Mouse (Mus musculus): ENCODE measurements at regions not wholly inside any gene's neighbourhood (a gene's known extent, or its start where the extent isn't known, plus 50 kb on each side); places are given as distances from the start of the nearest gene placed in this dataset.

GRCm38 (mm10) chr10:96502736-96503135 lies 114.1 kb upstream of the Btg1 start:
- Histone ChIP-seq H3K9me3 (no peaks in the 10 kb centered on the region), H3K27me3 (no peaks in the 10 kb centered on the region), H3K4me3 (no peak overlapping the region), H3K4me2 (no peak overlapping the region), H3K27ac (no peak overlapping the region), H3K36me3 (no peaks in the 10 kb centered on the region), H3K4me1 (replicated peaks) (no peaks in the 10 kb centered on the region), H3K9ac (no peak overlapping the region)
- 78% methylated on average over 6 of the region's 6 CpGs for WGBS
- no peak for ATAC-seq (ENCODE audit: low FRiP score)

DNA sequence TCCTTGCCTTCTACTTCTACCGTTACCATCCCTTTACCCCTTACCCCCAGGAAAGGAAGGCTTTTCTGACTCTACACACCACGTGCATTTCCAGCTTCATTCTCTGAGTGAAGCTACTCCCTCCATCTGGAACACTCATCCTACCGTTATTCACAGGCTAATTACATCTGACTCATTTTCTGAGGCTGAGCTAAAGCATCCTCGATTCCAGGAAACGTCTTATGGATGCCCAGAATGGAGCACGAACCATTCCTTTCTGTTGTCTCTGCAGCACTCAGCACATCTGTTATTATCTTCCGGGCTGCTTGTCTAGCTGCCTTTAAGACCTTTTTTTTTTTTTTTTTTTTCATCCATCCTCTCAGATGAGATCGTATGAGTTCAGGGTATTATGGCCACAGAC lies 112.5 kb upstream of the Btg1 start:
- Histone ChIP-seq H3K9me3 (no peaks in the 10 kb centered on the region), H3K4me2 (no peak overlapping the region), H3K9ac (no peak overlapping the region), H3K27me3 (no peaks in the 10 kb centered on the region), H3K36me3 (no peaks in the 10 kb centered on the region), H3K4me1 (replicated peaks) (no peaks in the 10 kb centered on the region), H3K4me3 (no peak overlapping the region), H3K27ac (no peak overlapping the region)
- WGBS, result 88% methylated on average over 8 of the region's 8 CpGs
- ATAC-seq (ENCODE audit: low FRiP score), result no peak

DNA sequence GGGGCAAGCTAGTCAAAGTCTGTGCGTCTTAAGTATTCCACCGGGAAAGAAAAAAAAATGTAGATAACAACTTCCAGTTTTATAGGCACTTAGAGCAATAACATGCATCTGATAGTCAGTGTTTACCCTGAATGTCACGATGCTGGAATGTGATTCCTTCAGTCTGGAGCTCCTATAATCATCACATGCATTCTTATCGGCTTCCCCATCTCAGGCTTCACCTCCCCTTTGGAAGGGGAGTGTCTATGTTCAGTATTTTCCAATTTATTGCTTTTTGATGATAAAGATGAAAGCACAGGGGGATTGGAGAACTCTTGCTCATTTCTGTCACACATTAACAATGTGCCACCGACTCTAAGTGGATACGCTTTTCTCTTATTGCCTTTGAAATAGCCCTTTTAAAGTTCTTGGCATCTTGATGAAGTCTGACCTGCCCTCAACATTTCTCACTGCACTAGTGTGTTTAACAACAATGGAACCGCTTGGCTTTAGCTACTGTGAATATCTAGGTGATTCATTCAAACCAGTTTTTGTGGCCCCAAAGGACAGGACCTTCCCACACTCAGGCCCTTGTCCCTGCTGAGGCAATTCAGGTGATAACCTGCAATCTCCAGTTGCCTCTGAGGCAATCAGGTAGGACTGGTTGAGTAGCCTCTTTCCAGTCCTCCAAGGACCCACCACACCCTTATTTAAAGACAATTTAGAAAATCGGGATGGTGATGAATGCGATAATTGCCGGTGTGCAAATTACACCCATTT lies 101.5 kb upstream of the Btg1 start:
- 89% methylated on average over 10 of the region's 10 CpGs for WGBS
- no peak for ATAC-seq (ENCODE audit: low FRiP score)
- H3K4me2 ChIP-seq, result no peak overlapping the region
- H3K9me3 ChIP-seq, result no peaks in the 10 kb centered on the region
- H3K27ac ChIP-seq, result no peak overlapping the region
- no peak overlapping the region for H3K9ac ChIP-seq
- H3K4me1 ChIP-seq (replicated peaks), result no peaks in the 10 kb centered on the region
- H3K4me3 ChIP-seq, result no peak overlapping the region
- no peaks in the 10 kb centered on the region for H3K36me3 ChIP-seq
- no peaks in the 10 kb centered on the region for H3K27me3 ChIP-seq

GRCm38 (mm10) chr10:96515923-96516258 lies 100.9 kb upstream of the Btg1 start:
- Histone ChIP-seq H3K4me1 (replicated peaks) (no peaks in the 10 kb centered on the region), H3K27me3 (no peaks in the 10 kb centered on the region), H3K9me3 (no peaks in the 10 kb centered on the region), H3K36me3 (no peaks in the 10 kb centered on the region), H3K9ac (no peak overlapping the region), H3K4me3 (no peak overlapping the region), H3K27ac (no peak overlapping the region; the same call in 1 of the 2 replicates), H3K4me2 (no peak overlapping the region)
- ATAC-seq (ENCODE audit: low FRiP score), result no peak
- WGBS, result 89% methylated on average over 2 of the region's 2 CpGs

DNA sequence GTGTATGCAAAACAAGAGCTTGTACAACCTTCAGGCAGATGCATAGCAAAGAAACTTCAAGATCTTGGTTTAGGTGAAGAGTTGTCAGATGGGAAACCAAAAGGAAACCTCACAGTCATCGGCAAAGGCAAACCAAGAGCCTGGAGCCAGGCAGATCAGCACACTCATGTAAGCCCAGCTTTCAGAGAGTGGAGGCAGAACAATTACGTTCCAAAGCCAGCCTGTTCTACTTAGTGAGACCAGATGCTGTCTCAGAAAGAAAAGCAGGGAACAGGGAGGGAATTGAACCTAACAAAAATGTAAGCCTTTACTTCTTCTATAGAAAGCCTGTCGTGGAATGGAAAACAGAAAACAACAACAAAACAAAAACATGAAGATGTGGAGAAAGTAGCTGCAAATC lies 97.4 kb upstream of the Btg1 start:
- H3K36me3 ChIP-seq, result no peaks in the 10 kb centered on the region
- H3K4me1 ChIP-seq (replicated peaks), result peaks cover 13% of the 10 kb centered on the region
- no peak overlapping the region for H3K27ac ChIP-seq
- ATAC-seq (ENCODE audit: low FRiP score), result no peak
- no peak overlapping the region for H3K9ac ChIP-seq
- no peak overlapping the region for H3K4me3 ChIP-seq
- 76% methylated on average over 3 of the region's 3 CpGs for WGBS
- H3K9me3 ChIP-seq, result no peaks in the 10 kb centered on the region
- no peaks in the 10 kb centered on the region for H3K27me3 ChIP-seq
- H3K4me2 ChIP-seq, result no peak overlapping the region

- Histone ChIP-seq H3K9ac (no peak overlapping the region), H3K9me3 (no peaks in the 10 kb centered on the region), H3K4me3 (no peak overlapping the region), H3K27me3 (no peaks in the 10 kb centered on the region), H3K36me3 (no peaks in the 10 kb centered on the region), H3K27ac (no peak overlapping the region), H3K4me2 (no peak overlapping the region), H3K4me1 (replicated peaks) (peaks cover 13% of the 10 kb centered on the region)
- 58% methylated on average over 8 of the region's 8 CpGs for WGBS
- ATAC-seq (ENCODE audit: low FRiP score), result peak; percentile 40; the same call in 1 of the 2 replicates
Measured at GRCm38 (mm10) chr10:96520995-96521760, 95.6 kb upstream of the Btg1 start.

DNA sequence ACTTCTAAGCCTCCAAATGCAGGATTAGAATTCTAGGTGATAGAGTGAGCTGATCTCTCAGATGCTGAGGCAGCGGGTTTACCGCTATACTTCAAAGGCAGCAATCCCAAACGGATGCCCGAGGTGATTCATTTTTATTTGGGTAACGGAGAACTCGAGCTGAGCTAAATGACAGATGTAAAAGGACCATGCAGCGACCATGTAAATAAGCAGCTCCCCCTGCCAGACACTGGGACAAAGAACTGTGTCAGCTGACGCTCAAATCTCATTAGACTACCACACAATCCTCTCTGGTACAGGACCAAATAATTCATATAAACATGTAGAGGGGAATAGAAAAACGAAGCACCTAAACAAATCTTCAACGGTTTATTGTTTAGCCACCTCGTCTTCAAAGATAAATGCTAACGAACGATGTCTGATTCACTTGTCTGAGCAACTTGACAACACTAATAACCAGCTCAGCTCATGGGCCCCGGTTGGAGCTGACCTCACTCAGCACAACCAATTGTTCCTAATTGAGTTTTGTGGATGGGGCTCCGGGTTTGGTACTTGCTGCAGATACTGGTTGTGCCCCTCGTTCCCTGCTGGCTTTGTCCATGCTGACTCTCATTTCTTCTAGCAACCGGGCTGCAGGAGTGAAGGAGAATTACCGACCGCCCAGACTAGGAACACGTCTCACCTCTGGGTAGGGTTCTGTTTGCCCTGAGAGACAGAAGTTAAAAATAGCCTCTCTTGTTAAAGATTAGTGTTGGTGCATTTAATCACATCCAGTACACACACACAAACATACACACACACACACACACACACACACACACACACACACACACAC lies 92.6 kb upstream of the Btg1 start:
- peak overlapping the region; percentile 81 for H3K27ac ChIP-seq
- peaks cover 13% of the 10 kb centered on the region for H3K4me1 ChIP-seq (replicated peaks)
- ATAC-seq (ENCODE audit: low FRiP score), result peak; percentile 86
- H3K4me3 ChIP-seq, result peak overlapping the region; percentile 19; the same call in 1 of the 2 replicates
- no peaks in the 10 kb centered on the region for H3K36me3 ChIP-seq
- peak overlapping the region; percentile 39 for H3K4me2 ChIP-seq
- WGBS, result 22% methylated on average over 20 of the region's 20 CpGs
- no peaks in the 10 kb centered on the region for H3K9me3 ChIP-seq
- H3K27me3 ChIP-seq, result no peaks in the 10 kb centered on the region
- H3K9ac ChIP-seq, result peak overlapping the region; percentile 65

DNA sequence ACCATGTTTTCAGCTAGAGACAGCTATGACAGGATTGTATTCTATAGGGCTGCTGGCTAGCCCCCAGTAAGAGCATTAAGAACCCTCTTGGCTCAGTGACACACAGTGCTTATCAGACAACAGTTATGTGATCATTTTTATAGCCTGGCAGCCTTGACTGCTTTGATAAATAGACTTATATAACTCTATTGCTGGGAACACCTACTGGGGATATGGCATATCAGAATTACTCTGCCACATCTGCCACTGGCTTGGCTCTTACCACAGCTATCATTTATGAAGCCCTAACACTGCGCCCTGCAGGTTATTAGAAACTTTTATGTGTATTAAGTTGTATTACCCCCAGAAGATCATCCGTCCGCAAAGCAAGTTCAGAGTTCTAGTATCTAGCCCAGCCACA lies 88.9 kb upstream of the Btg1 start:
- H3K4me2 ChIP-seq, result no peak overlapping the region
- no peaks in the 10 kb centered on the region for H3K36me3 ChIP-seq
- H3K9me3 ChIP-seq, result no peaks in the 10 kb centered on the region
- H3K9ac ChIP-seq, result no peak overlapping the region
- ATAC-seq (ENCODE audit: low FRiP score), result no peak
- peaks cover 10% of the 10 kb centered on the region for H3K4me1 ChIP-seq (replicated peaks)
- WGBS, result 82% methylated on average over 3 of the region's 3 CpGs
- no peaks in the 10 kb centered on the region for H3K27me3 ChIP-seq
- no peak overlapping the region for H3K27ac ChIP-seq
- no peak overlapping the region for H3K4me3 ChIP-seq

DNA sequence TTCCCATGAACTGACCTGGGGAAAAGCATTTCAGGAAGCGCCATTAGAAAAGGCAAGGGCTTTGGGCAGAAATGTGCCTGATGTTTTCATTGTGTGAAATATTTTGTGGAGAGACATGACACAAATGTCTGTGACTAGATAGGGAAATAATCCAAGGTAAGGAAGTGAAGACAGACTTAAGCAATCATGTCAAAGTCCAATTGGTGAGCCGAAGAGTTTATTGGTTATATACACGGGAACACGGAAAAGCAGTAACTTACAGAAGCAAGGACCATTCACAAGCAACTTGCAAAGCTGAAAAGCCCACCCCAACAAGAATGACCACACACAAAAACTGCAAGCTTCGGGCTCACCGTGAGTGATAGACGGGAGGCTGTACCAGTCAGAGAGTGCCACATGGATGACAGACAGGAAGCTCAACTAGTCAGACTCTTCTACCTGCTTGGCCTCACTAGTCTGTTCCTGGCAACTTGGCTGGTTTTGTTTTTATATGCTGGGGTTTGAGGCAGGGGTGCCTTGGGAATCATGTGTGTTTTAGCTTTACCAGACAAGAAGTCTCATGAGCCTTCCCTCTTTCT lies 82.2 kb upstream of the Btg1 start:
- no peak overlapping the region for H3K27ac ChIP-seq
- H3K4me3 ChIP-seq, result no peak overlapping the region
- H3K9me3 ChIP-seq, result no peaks in the 10 kb centered on the region
- H3K4me1 ChIP-seq (replicated peaks), result 0 out of 2 replicates have a peak, but pooled peaks cover 5% of the 10 kb centered on the region
- no peak overlapping the region for H3K4me2 ChIP-seq
- ATAC-seq (ENCODE audit: low FRiP score), result no peak
- H3K27me3 ChIP-seq, result no peaks in the 10 kb centered on the region
- no peaks in the 10 kb centered on the region for H3K36me3 ChIP-seq
- WGBS, result 94% methylated on average over 7 of the region's 7 CpGs
- no peak overlapping the region for H3K9ac ChIP-seq

GRCm38 (mm10) chr10:96535461-96535860 lies 81.3 kb upstream of the Btg1 start:
- H3K36me3 ChIP-seq, result no peaks in the 10 kb centered on the region
- H3K27me3 ChIP-seq, result no peaks in the 10 kb centered on the region
- H3K9ac ChIP-seq, result no peak overlapping the region
- 55% methylated on average over 9 of the region's 9 CpGs for WGBS
- no peaks in the 10 kb centered on the region for H3K9me3 ChIP-seq
- H3K4me3 ChIP-seq, result no peak overlapping the region
- 0 out of 2 replicates have a peak, but pooled peaks cover 5% of the 10 kb centered on the region for H3K4me1 ChIP-seq (replicated peaks)
- H3K27ac ChIP-seq, result no peak overlapping the region
- ATAC-seq (ENCODE audit: low FRiP score), result no peak
- H3K4me2 ChIP-seq, result no peak overlapping the region

GRCm38 (mm10) chr10:96540828-96541227 lies 76.0 kb upstream of the Btg1 start:
- Histone ChIP-seq H3K4me2 (no peak overlapping the region), H3K27me3 (no peaks in the 10 kb centered on the region), H3K4me3 (no peak overlapping the region), H3K4me1 (replicated peaks) (0 out of 2 replicates have a peak, but pooled peaks cover 5% of the 10 kb centered on the region), H3K9ac (no peak overlapping the region), H3K36me3 (no peaks in the 10 kb centered on the region), H3K9me3 (no peaks in the 10 kb centered on the region), H3K27ac (no peak overlapping the region)
- ATAC-seq (ENCODE audit: low FRiP score), result no peak
- WGBS, result 95% methylated on average over 2 of the region's 2 CpGs

DNA sequence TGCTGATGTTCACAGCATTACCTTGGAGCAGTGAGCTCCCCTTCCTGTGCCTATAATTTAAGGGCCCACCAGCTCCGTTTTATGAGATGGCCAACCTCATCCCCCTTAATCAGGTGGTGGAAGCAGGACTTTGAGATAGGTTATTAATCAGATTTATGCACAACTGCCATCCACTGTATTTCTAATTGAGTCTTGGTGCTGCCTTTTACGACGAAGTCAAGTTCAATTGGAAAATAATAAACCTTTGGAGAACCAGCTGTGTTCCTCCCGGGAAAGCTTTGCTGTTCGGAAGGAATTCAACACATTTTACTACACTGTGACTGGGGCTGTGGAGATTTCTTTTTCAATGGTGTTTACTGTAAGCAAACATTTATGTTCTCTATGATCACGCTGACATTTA lies 71.5 kb upstream of the Btg1 start:
- WGBS, result 56% methylated on average over 6 of the region's 6 CpGs
- no peak overlapping the region for H3K4me2 ChIP-seq
- no peaks in the 10 kb centered on the region for H3K27me3 ChIP-seq
- no peak for ATAC-seq (ENCODE audit: low FRiP score)
- no peaks in the 10 kb centered on the region for H3K36me3 ChIP-seq
- no peak overlapping the region for H3K4me3 ChIP-seq
- H3K9me3 ChIP-seq, result no peaks in the 10 kb centered on the region
- H3K27ac ChIP-seq, result no peak overlapping the region
- H3K9ac ChIP-seq, result no peak overlapping the region
- no peaks in the 10 kb centered on the region for H3K4me1 ChIP-seq (replicated peaks)
